Mouse (Mus musculus) G1E (cell line): ENCODE results near the gene Phlpp1.

Experiments
- CTCF ChIP-seq: IDR thresholded peaks from 2 replicates; pipeline ENCODE4 v1.5.1; 2012; ENCODE audit warnings: low read depth, low read length, inconsistent platforms, mixed read lengths
- GATA1 ChIP-seq: IDR thresholded peaks from 2 replicates; pipeline ENCODE4 v1.6.1; 2012; ENCODE audit warnings: borderline replicate concordance, low read length, inconsistent platforms, mixed read lengths

- TF ChIP-seq CTCF (no peak), GATA1 (no peak)
Measured at GRCm38 (mm10) chr1:106321432-106322126, 150.0 kb downstream of the Phlpp1 start.
